Mouse (Mus musculus): ENCODE data around the gene Hs6st3. TPM values are rescaled to one million over a fixed set of nuclear protein-coding genes. Genes with fewer than 3 reads are reported as not detected.

Hs6st3 gene
- polyA plus RNA-seq, 1 experiment from 2014 or later = 0.80 TPM

DNA sequence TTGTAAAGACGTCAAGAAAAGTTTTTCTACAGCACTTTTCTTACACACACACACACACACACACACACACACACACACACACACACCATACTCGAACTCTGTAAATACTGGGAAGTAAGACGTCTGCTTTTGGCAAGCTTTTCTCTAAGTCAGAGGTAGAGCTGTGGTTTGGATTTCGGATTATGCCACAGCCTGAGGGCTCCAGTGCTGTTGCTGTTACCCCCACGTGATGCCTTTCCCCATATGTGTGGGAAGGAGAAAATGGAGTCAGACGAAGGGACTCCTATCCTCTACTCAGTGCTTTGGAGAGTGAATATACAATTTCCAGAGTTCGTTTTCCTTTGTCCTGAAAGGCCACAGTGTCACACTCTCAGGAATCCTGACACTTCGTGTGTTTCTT is 231.1 kb downstream of the Hs6st3 start:
- Histone ChIP-seq H3K4me3 (no peak overlapping the region), H3K4me2 (replicated peaks) (no peak overlapping the region), H3K9me3 (replicated peaks) (no peaks in the 10 kb centered on the region), H3K36me3 (no peaks in the 10 kb centered on the region), H3K9ac (no peak overlapping the region), H3K27me3 (no peaks in the 10 kb centered on the region), H3K4me1 (no peaks in the 10 kb centered on the region), H3K27ac (no peak overlapping the region)
- 70% methylated on average over 8 of the region's 8 CpGs for WGBS
- no peak for ATAC-seq (ENCODE audit: low FRiP score)

DNA sequence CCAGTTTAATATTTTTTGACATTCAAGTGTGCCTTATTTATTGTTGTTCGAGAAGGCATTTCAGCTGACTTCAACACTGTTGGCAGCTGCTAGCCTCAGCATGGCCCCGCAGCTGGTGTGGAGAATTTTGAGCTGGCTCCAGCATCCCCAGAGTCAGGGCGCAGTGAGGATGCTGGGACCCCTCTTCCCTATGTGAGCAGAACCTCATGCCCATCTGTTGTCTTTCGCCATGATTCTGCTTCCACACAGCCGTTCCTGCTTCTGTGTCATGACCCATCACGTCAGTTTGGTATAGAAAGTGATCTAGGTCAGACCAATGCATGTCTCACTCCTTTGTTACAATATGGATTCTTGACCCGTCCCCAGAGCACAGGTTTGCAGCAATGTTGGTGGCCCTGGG is 231.9 kb downstream of the Hs6st3 start:
- H3K27ac ChIP-seq = no peak overlapping the region
- H3K36me3 ChIP-seq = no peaks in the 10 kb centered on the region
- H3K4me2 ChIP-seq (replicated peaks) = no peak overlapping the region
- H3K4me1 ChIP-seq = no peaks in the 10 kb centered on the region
- WGBS = 73% methylated on average over 7 of the region's 7 CpGs
- no peaks in the 10 kb centered on the region for H3K27me3 ChIP-seq
- H3K9ac ChIP-seq = no peak overlapping the region
- no peak for ATAC-seq (ENCODE audit: low FRiP score)
- no peaks in the 10 kb centered on the region for H3K9me3 ChIP-seq (replicated peaks)
- no peak overlapping the region for H3K4me3 ChIP-seq

DNA sequence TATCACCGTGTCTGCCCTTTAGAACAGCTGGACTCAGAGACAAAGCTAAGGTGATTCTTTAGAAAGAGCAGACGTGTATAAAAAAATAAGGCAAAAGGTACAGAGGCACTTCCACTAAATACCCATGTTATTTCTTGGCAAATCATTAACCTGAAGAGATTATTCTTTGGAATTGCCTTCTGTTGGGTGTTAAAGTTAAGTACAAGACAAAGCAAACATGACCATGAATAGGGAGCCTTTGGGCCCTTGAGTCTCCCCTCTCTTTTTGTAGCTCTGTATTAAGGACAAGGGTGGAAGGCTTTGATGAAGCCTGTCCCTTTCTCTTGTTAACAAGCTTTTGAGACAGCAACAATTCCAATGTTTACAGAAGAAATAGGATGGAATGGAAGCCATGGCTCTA is 241.2 kb downstream of the Hs6st3 start:
- WGBS = 87% methylated on average over 2 of the region's 2 CpGs

DNA sequence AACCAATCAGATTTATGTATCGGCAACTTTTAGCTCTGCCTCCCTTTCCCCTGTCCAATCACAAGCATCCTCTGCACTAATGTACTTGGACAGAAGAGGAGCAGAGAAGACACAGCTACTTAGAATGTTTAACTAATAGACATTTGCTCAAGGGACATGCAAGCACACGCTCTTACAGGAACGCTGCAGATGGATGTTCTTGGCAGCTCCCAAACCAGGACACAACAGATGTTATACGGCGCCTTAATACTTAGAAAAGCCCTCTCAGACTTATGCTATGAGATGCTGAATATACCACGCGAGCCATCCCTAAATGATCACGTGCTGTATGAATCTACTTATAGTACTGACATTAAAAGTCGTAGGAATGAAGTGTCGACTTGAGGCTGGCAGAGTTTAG is 263.5 kb downstream of the Hs6st3 start:
- H3K27me3 ChIP-seq = no peaks in the 10 kb centered on the region
- H3K36me3 ChIP-seq = no peaks in the 10 kb centered on the region
- no peak overlapping the region for H3K4me2 ChIP-seq (replicated peaks)
- 93% methylated on average over 10 of the region's 10 CpGs for WGBS
- H3K9ac ChIP-seq = no peak overlapping the region
- no peaks in the 10 kb centered on the region for H3K9me3 ChIP-seq (replicated peaks)
- H3K4me1 ChIP-seq = no peaks in the 10 kb centered on the region
- no peak for ATAC-seq (ENCODE audit: low FRiP score)
- H3K4me3 ChIP-seq = no peak overlapping the region
- no peak overlapping the region for H3K27ac ChIP-seq

More for the DNA sequence above, 241.2 kb downstream of the Hs6st3 start:
- ATAC-seq (ENCODE audit: low FRiP score) = no peak
- H3K4me2 ChIP-seq (replicated peaks) = no peak overlapping the region
- H3K27me3 ChIP-seq = no peaks in the 10 kb centered on the region
- H3K4me1 ChIP-seq = no peaks in the 10 kb centered on the region
- H3K4me3 ChIP-seq = no peak overlapping the region
- H3K9ac ChIP-seq = no peak overlapping the region
- no peak overlapping the region for H3K27ac ChIP-seq
- 0 out of 2 replicates have a peak, but pooled peaks cover 5% of the 10 kb centered on the region for H3K9me3 ChIP-seq (replicated peaks)
- no peaks in the 10 kb centered on the region for H3K36me3 ChIP-seq

DNA sequence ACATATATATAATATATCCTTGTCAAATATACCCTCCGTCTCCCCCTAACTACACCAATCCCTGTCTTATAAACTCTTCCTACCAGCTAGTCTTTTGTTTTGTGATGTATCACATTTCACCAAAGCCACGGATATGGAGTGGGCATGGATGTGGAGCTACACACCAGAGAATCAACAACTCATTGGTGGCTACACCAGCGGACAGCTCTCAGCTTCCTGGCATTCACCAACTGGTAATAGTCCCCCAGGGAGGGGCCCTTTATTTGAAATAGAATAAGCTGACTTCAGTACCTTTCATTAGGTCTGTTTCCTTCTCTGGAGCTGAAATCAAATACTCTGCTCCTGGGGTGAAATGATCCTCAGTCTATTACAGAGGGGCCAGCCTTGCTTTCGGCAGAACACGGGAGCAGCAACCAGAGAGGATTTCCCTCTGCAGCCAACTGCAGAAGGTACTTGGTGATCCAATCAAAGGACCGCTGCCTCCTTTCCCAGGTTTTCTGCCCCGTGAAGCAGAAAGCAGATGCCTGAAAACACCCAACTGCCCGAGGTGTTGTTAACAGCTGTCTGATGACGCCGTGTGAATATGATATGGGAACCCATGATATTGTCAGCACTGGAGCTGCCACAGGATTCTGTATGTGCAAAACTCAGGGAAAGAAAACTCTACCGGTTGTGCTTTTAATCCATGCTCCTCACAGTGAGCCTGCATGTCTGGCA is 271.4 kb downstream of the Hs6st3 start:
- ATAC-seq (ENCODE audit: low FRiP score) = no peak
- no peak overlapping the region; the same call in 1 of the 2 replicates for H3K4me2 ChIP-seq (replicated peaks)
- H3K9ac ChIP-seq = no peak overlapping the region
- H3K9me3 ChIP-seq (replicated peaks) = no peaks in the 10 kb centered on the region
- 64% methylated on average over 11 of the region's 11 CpGs for WGBS
- H3K4me1 ChIP-seq = no peaks in the 10 kb centered on the region
- no peaks in the 10 kb centered on the region for H3K36me3 ChIP-seq
- no peak overlapping the region for H3K4me3 ChIP-seq
- H3K27me3 ChIP-seq = no peaks in the 10 kb centered on the region
- no peak overlapping the region for H3K27ac ChIP-seq

DNA sequence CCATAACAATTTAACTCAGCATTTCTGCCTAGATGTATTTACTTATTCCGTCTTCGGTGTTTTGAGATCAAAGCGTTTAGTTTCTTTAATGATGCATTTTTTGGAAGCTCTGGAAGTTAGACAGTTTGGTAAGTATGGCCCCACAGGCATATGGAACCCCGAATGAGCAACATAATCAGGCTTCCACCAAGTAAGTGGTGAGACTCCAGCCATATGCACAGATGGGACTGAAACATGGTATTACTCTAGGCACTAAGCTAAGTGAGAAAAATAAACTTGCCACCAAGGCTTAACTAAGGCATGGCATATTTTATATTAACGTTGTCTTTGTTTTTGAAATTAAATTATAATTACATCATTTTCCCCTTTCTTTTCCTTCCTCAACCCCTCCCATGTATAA is 284.8 kb downstream of the Hs6st3 start:
- Histone ChIP-seq H3K36me3 (no peaks in the 10 kb centered on the region), H3K27me3 (no peaks in the 10 kb centered on the region), H3K9ac (no peak overlapping the region), H3K4me2 (replicated peaks) (no peak overlapping the region), H3K9me3 (replicated peaks) (no peaks in the 10 kb centered on the region), H3K4me1 (no peaks in the 10 kb centered on the region), H3K27ac (no peak overlapping the region), H3K4me3 (no peak overlapping the region)
- ATAC-seq (ENCODE audit: low FRiP score) = no peak
- WGBS = 91% methylated on average over 5 of the region's 5 CpGs

DNA sequence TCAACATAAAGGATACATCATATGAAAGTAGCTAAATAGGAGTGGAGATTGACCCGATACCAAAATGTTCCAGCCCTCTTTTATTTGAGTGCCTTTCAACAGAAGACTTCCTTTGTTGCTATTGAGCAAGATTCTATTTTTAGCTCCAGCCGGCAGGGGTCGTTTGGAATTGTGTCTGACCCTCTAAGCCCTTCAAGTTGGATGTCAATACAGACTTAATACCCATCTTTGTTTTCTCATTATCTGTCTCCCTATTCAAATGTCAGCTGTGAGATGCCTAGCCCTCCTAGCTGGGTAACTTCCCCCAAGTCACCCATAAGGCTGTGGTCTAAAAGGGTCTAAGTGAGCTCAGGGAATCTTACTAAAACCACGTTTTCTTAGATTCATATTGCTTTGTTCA is 312.3 kb downstream of the Hs6st3 start:
- Histone ChIP-seq H3K36me3 (no peaks in the 10 kb centered on the region), H3K27ac (no peak overlapping the region), H3K27me3 (no peaks in the 10 kb centered on the region), H3K9me3 (replicated peaks) (no peaks in the 10 kb centered on the region), H3K4me1 (no peaks in the 10 kb centered on the region), H3K4me2 (replicated peaks) (no peak overlapping the region), H3K9ac (no peak overlapping the region), H3K4me3 (no peak overlapping the region)
- 20% methylated on average over 4 of the region's 4 CpGs for WGBS
- no peak for ATAC-seq (ENCODE audit: low FRiP score)

DNA sequence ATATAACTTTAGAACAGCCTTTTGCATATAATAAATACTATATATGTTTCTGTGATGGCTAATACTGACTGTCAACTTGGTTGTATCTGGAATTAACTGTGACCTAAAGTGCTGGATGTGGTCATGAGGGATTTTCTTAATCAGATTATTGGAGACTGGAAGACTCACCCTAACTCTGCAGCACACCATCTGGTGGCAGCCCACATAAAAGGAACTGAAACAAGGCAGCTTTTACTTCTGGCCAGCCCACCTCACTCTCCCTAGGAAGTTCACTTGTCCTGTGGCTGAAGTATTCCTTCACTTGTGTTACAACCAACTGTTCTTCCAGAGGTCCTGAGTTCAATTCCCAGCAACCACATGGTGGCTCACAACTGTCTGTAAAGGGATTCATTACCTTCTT is 313.5 kb downstream of the Hs6st3 start:
- Histone ChIP-seq H3K9ac (no peak overlapping the region), H3K9me3 (replicated peaks) (no peaks in the 10 kb centered on the region), H3K4me1 (no peaks in the 10 kb centered on the region), H3K4me3 (no peak overlapping the region), H3K4me2 (replicated peaks) (no peak overlapping the region), H3K36me3 (no peaks in the 10 kb centered on the region), H3K27ac (no peak overlapping the region), H3K27me3 (no peaks in the 10 kb centered on the region)
- no peak for ATAC-seq (ENCODE audit: low FRiP score)

DNA sequence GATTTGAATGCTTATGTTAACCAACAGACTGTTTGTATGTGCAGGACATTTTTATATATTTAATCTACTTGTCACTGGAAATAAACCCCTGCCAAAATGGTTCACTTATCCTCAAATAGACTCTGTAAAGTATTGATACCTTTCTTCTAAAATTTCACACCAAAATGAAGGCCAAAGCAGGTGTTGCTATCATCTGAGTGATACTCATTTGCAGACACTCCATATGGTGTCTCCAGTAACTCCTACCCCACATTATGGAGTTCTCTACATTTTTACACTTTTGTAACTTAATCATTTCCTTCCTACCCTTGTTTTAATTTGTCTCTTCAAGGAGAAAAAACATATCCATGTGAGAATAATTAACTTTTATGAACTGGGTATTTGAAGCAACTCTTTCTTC is 314.2 kb downstream of the Hs6st3 start:
- Histone ChIP-seq H3K36me3 (no peaks in the 10 kb centered on the region), H3K27me3 (no peaks in the 10 kb centered on the region), H3K9me3 (replicated peaks) (no peaks in the 10 kb centered on the region), H3K27ac (no peak overlapping the region), H3K4me1 (no peaks in the 10 kb centered on the region), H3K4me2 (replicated peaks) (no peak overlapping the region), H3K9ac (no peak overlapping the region), H3K4me3 (no peak overlapping the region)
- ATAC-seq (ENCODE audit: low FRiP score) = no peak

DNA sequence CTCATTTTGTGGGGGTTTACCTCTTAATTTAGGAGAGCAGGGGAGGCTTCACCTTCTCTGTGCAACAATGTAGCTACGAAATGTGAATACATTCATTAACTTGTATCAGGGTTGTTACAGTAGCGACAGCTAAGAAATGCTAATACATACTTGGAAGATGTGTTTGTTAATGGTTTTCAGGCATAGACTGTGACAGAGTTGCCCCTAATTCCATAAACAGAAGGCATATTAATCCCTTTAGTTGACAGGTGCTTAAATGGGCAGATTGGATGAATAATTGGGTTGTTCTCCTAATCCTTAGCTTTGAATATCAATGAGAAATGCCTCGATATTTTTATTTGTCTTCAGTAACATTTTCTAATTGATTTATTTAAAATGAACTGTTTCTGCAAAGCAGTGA is 314.7 kb downstream of the Hs6st3 start:
- Histone ChIP-seq H3K9me3 (replicated peaks) (no peaks in the 10 kb centered on the region), H3K36me3 (no peaks in the 10 kb centered on the region), H3K4me3 (no peak overlapping the region), H3K27me3 (no peaks in the 10 kb centered on the region), H3K4me2 (replicated peaks) (no peak overlapping the region), H3K4me1 (no peaks in the 10 kb centered on the region), H3K27ac (no peak overlapping the region), H3K9ac (no peak overlapping the region)
- WGBS = 86% methylated on average over 3 of the region's 3 CpGs
- ATAC-seq (ENCODE audit: low FRiP score) = no peak

DNA sequence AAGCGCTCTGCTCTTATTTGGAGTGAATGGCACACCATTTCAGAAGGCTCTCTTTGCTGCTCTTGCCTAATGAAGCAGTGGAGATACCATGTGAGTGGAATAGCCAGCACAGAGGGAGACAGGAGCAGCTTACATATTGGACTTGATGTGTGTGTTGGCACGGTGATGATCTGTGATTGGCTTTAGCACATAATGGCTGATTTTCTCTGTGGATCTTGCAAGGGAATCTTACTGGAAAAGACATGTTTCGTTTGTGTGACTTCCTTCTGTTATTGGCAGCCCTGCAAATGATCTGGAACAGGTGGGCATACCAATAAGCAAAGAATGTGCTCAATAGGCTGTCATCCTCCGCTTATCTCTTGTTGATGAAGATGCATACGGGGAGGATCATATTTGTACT is 326.2 kb downstream of the Hs6st3 start:
- H3K4me3 ChIP-seq = no peak overlapping the region
- no peak overlapping the region for H3K4me2 ChIP-seq (replicated peaks)
- no peaks in the 10 kb centered on the region for H3K36me3 ChIP-seq
- 84% methylated on average over 5 of the region's 5 CpGs for WGBS
- H3K4me1 ChIP-seq = no peaks in the 10 kb centered on the region
- no peak for ATAC-seq (ENCODE audit: low FRiP score)
- no peak overlapping the region for H3K9ac ChIP-seq
- H3K9me3 ChIP-seq (replicated peaks) = no peaks in the 10 kb centered on the region
- H3K27me3 ChIP-seq = no peaks in the 10 kb centered on the region
- H3K27ac ChIP-seq = no peak overlapping the region

DNA sequence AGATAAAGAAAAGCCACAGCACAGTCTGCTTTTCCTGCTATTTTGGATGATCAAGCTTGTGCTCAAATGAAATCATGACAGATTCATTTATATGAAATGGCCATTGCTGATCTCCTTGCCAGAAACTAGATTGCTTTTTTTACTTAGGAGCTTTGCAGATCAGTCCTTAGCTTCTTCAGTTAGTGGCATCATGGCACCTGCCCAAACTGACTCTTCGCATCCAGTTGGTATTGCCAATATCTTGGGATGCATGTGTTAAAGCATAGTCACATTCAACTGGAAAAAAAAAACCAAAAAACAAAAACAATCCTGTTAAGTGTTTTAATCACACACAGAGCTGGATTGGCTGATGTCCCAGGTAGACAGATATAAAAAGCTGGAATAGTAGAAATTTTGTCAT is 326.7 kb downstream of the Hs6st3 start:
- Histone ChIP-seq H3K4me2 (replicated peaks) (no peak overlapping the region), H3K27me3 (no peaks in the 10 kb centered on the region), H3K27ac (no peak overlapping the region), H3K4me1 (no peaks in the 10 kb centered on the region), H3K4me3 (no peak overlapping the region), H3K9ac (no peak overlapping the region), H3K36me3 (no peaks in the 10 kb centered on the region), H3K9me3 (replicated peaks) (no peaks in the 10 kb centered on the region)
- WGBS = 92% methylated on average over 1 of the region's 1 CpGs
- no peak for ATAC-seq (ENCODE audit: low FRiP score)

DNA sequence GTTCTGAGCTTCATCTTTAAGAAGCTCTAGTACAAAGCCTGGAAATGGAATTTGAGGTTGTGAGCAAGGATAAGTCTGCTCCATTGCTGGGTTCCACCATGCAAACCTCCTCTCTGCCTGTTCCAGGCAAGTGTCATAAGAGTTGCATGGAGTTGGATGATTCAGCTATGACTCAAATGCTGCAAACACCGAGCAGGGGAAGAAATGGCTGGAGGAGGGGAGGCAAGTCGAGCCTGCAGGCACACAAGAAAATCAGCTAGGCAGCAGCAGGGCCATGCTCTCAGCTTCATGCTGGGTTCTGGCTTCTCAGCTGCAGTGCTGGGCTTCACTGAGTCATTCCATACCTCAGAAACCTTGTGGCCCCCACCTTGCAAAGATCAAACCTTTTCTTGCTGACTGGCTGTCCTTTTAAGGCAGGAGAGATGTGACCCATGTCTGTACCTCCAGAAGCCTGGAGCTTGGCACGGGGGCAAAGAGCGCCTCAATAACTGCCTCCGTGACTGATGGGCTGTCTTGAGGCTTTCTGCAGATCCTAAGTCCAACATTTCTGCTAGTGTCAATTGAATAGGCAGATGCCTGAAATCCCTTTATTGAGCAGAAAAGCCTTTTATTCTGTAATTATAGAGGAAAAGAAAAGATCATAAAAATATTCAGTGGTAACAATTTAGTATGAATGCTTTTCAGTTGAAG is 328.9 kb downstream of the Hs6st3 start:
- Histone ChIP-seq H3K27ac (no peak overlapping the region), H3K9ac (no peak overlapping the region), H3K27me3 (no peaks in the 10 kb centered on the region), H3K9me3 (replicated peaks) (no peaks in the 10 kb centered on the region), H3K4me3 (no peak overlapping the region), H3K4me2 (replicated peaks) (no peak overlapping the region), H3K4me1 (no peaks in the 10 kb centered on the region), H3K36me3 (no peaks in the 10 kb centered on the region)
- ATAC-seq (ENCODE audit: low FRiP score) = no peak
- WGBS = 76% methylated on average over 5 of the region's 5 CpGs

Data from hindbrain, embryonic 12.5 days (tissue).